Mouse (Mus musculus) kidney, adult 2 months (tissue): ENCODE measurements around the gene Napa. TPM values are rescaled to one million over a fixed set of nuclear protein-coding genes. Genes with fewer than 3 reads are reported as not detected.
A peak's percentile ranks its signal among the peaks of the same experiment; 100 is the strongest.

ENCODE experiments used
- DNase-seq: peaks from one replicate; pipeline ENCODE4 v3.0.0; 2021
- H3K27ac ChIP-seq: fragments of 200-500 bp; 2 replicates; pipeline ENCODE4 v1.5.1; 2012; ENCODE audit warnings: low read depth, low read length, control low read depth, inconsistent platforms; ENCODE audit not compliant: insufficient read depth
- H3K27me3 ChIP-seq: fragments of 200-500 bp; replicated peaks from 2 replicates; pipeline ENCODE4 v1.6.1; 2012; ENCODE audit warnings: mild to moderate bottlenecking, moderate library complexity, low read length, inconsistent platforms; ENCODE audit not compliant: control insufficient read depth, insufficient read depth
- H3K36me3 ChIP-seq: fragments of 200-500 bp; 2 replicates; pipeline ENCODE4 v1.6.1; 2012; ENCODE audit warnings: mild to moderate bottlenecking, moderate library complexity, low read length, inconsistent platforms; ENCODE audit not compliant: control insufficient read depth, insufficient read depth
- H3K4me1 ChIP-seq: fragments of 200-500 bp; 2 replicates; pipeline ENCODE4 v1.6.1; 2011; ENCODE audit warnings: low read length; ENCODE audit not compliant: control insufficient read depth, insufficient read depth
- H3K4me3 ChIP-seq: fragments of 200-500 bp; 2 replicates; pipeline ENCODE4 v1.5.1; 2011; ENCODE audit warnings: mild to moderate bottlenecking, low read depth, low read length, control low read depth; ENCODE audit not compliant: insufficient read depth
- CTCF ChIP-seq: fragments of 200-500 bp; conservative IDR thresholded peaks from 2 replicates; pipeline ENCODE4 v1.5.1; 2011; ENCODE audit warnings: low read depth, mild to moderate bottlenecking, control low read depth, low read length, moderate library complexity, mixed read lengths; ENCODE audit not compliant: insufficient read depth, insufficient read length
- POLR2A ChIP-seq: fragments of 200-500 bp; IDR thresholded peaks from one replicate; pipeline ENCODE4 v1.6.1; 2011; ENCODE audit warnings: low read depth, low read length, control low read depth
- WGBS: fragments of 180-500 bp; shearing (Covaris S2); methylation state at CpG from one replicate; pipeline ENCODE4 v1.1.7; 2018; 5-methylcytosine and 5-hydroxymethylcytosine counted together
- polyA plus RNA-seq: library from polyadenylated mRNA; depleted of rRNA; stranded (reverse); fragments of >200 nt; gene quantifications from 2 replicates; pipeline ENCODE4 v1.2.3, GENCODE M21; 2012; rRNA removed

The Napa gene
- 177 and 207 TPM in 2 replicates for polyA plus RNA-seq

DNA sequence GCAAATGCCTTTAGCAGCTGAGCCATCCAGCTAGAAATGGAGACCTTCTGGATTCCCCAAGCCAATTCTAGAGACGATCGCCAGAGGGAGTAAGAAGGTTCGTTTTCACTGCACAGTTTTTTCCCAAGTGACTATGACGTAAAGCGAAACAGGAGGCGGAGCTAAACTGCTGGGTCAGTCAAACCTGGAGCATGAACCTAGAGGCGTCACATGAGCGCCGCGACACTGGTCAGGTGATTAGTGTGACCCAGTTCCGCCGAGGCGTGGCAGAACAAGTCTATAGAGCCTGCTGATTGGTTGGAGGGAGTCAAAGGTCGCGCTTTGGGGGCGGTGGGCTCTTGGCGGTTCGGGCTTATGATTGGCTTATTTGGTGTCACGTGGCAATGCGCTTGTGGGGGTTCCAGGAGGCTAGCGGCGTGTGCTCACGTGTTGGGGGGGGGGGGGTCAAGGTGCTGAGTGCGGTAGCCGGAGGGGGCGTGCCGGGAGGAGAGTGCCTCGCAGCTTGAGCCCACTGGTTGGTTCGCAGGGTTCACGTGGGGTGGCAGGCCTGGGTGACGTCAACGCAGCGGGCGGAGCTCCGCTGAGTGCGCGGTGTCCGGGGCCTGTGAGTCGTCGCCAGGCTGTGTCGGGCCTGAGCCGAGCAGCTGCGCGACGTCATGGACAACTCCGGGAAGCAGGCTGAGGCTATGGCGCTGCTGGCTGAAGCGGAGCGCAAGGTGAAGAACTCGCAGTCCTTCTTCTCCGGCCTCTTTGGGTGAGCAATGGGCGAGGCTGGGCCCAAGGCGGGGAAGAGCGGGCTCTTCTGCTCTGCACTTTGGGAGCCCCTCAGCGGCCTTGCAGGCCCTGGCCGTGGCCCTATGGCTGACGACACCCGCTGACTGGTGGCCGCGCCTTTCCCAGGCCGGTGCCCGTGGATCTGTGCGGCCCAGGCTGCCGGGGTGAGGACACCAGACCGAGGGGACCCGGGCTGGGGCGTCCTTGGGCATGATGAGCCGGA lies at the start of gene Napa:
Napa (plus strand) TSS at position 438 of the 997 bp plus-strand sequence.
- H3K4me3 ChIP-seq, result peak within 1 kb of the TSS; percentile 77
- no peaks in the 10 kb centered on the region for H3K27me3 ChIP-seq
- no peaks in the 10 kb centered on the region for H3K36me3 ChIP-seq
- H3K4me1 ChIP-seq, result peaks cover 13% of the 10 kb centered on the region; the same call in 1 of the 2 replicates
- peak; percentile 100 for DNase-seq
- peak within 1 kb of the TSS; percentile 74 for H3K27ac ChIP-seq
- under 1% methylated on average over 68 of the region's 68 CpGs for WGBS
- TF ChIP-seq CTCF (peak; percentile 65), POLR2A (peak; percentile 90)

DNA sequence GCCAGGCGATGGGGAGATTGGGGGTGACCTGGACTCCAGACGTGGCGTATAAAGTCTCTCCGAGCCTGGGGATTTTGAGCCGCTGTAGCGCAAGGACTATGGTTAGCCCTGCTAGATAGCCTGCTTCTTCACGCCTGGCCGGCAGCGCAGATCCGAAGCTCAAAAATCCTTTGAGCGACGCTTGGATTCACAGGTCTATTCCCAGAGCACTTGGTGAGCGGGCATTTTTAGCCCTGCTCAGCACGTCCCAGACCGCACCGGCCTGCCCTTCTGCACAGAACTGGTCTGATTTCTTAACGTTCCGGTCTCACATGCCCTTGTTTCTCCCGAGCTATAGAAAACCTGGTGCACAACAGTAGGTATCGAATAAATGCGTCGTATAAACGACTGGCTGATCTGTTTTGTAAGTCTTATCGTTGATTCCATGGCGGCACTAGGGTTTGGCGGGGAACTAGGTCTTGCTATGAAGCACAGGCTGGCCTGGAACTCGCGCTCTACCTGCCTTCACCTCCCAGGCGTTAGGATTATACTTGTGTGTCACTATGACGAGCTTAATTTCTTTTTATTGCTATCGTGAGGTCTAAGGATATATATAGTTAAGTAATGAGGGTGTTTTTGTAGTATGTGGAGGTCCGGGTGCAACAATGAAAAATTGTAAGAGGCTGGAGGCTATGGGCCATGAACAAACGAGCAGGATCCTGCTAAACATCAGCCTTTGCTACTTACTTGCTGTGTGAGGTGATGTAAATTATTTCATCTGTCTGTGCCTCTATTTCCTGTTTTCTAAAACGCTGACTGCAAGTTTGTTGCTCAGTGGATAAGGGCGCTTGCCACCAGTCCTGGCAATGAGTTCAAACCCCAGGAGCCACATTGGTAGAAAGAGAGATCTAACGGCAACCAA lies 49.3 kb upstream of the Napa start:
- H3K4me3 ChIP-seq, result peak overlapping the region; percentile 68
- 4% methylated on average over 36 of the region's 36 CpGs for WGBS
- H3K27ac ChIP-seq, result peak overlapping the region; percentile 50
- TF ChIP-seq POLR2A (no peak), CTCF (no peak)
- H3K27me3 ChIP-seq, result no peaks in the 10 kb centered on the region
- H3K36me3 ChIP-seq, result no peaks in the 10 kb centered on the region
- peaks cover 27% of the 10 kb centered on the region; the same call in 1 of the 2 replicates for H3K4me1 ChIP-seq
- peak; percentile 65 for DNase-seq

DNA sequence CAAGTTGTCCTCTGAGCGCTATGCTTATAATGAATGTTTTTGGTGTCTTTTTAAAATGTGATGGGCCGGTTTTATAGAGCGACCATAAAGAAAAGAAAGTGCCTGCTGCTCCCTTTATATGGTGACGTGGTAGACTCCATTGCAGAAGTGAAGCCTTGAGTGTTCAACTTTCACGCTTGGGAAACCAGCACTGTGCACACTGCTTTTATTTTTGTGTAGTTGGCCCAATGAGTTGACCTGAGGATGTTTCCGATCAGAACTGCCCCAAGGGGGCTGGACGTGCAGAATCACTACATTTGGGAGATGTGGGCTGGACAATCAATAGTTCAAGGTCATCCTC lies 48.7 kb upstream of the Napa start:
- H3K36me3 ChIP-seq, result no peaks in the 10 kb centered on the region
- H3K4me1 ChIP-seq, result peaks cover 22% of the 10 kb centered on the region; the same call in 1 of the 2 replicates
- no peaks in the 10 kb centered on the region for H3K27me3 ChIP-seq
- DNase-seq, result no peak
- H3K27ac ChIP-seq, result peak overlapping the region; percentile 50; the same call in 1 of the 2 replicates
- peak overlapping the region; percentile 68 for H3K4me3 ChIP-seq
- 57% methylated on average over 7 of the region's 7 CpGs for WGBS
- TF ChIP-seq POLR2A, result no peak
- no peak for TF ChIP-seq CTCF

DNA sequence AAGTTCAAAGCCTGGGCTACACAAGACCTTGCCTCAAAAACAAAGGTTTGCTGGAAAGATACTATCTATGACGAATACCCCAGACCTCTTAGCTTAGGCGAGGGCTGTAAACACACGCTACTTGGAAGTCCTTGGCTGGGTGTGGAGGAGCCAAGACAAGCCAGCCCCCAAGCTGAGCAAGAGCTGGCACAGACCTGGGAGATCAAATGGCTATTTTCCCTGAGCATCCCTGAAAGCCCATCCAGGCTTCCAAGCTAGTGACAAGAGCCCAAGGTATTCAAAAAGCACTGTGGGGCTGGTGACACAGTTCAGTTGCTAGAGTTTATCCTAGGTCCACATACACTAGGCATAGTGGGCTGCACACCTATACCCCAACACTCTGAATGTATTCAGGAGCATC lies 47.7 kb upstream of the Napa start:
- TF ChIP-seq CTCF (no peak), POLR2A (no peak)
- H3K27me3 ChIP-seq, result no peaks in the 10 kb centered on the region
- no peaks in the 10 kb centered on the region for H3K36me3 ChIP-seq
- no peak overlapping the region for H3K27ac ChIP-seq
- WGBS, result 94% methylated on average over 3 of the region's 3 CpGs
- no peak for DNase-seq
- H3K4me1 ChIP-seq, result peaks cover 15% of the 10 kb centered on the region; the same call in 1 of the 2 replicates
- no peak overlapping the region for H3K4me3 ChIP-seq

DNA sequence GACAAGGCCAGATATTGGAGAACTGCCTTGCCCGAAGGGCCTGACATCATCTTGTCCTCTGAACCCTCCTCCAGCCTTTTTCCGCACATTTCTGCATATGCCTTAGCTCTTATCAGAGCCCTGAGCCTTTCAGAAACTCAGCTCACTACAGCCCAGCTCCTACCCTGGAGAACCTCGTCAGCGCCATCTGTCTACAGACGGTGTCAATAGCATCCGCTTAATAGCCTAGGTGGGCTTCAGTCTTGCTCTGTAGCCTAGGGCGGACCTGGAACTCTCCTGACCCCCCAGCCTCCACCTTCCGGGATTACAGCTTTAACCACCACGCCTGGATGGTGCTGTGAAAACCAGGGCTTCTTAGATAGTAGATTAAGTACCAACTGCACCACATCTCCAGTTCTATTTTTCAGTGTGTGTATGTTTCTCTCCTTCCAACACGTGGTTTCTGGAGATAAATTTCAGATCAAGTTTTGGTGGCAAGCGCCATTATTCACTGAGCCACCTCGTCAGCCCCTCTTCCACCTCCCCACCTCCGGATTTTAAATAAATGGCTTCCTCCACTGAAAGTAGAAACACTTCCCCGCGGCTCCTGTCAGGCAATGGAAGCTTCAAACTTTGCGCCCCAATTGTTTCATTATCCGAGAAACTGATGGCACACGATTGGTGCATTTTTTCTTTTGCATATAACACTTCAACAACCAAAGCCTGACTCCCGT lies 46.2 kb upstream of the Napa start:
- no peaks in the 10 kb centered on the region for H3K36me3 ChIP-seq
- H3K4me3 ChIP-seq, result peak overlapping the region; percentile 68
- H3K27me3 ChIP-seq, result no peaks in the 10 kb centered on the region
- WGBS, result under 1% methylated on average over 19 of the region's 19 CpGs
- peak; percentile 85 for DNase-seq
- H3K27ac ChIP-seq, result peak overlapping the region; percentile 72
- TF ChIP-seq CTCF (peak; percentile 93), POLR2A (no peak)
- H3K4me1 ChIP-seq, result peaks cover 12% of the 10 kb centered on the region; the same call in 1 of the 2 replicates

DNA sequence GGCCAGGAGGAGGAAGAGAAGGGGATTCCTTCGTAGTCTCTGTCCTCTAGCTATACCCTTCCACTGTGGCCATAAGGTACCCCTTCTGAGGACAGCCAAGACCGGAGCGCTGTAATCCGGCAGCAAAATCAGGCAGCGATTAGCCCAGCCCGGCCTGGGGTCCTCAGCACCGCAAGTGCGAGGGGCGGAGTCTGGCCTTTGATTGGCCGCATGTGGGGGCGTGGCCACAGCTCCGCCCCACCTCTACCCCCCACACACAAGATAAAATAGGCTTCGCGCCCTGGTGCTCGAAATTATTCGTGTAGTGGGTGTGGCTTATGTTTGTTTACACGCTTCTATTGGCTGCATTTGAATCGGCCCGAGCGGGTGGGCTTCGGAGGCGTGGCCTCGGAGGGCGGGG lies 45.6 kb upstream of the Napa start:
- H3K27me3 ChIP-seq, result no peaks in the 10 kb centered on the region
- WGBS, result under 1% methylated on average over 24 of the region's 24 CpGs
- H3K4me1 ChIP-seq, result peaks cover 12% of the 10 kb centered on the region; the same call in 1 of the 2 replicates
- H3K4me3 ChIP-seq, result peak overlapping the region; percentile 68
- H3K36me3 ChIP-seq, result no peaks in the 10 kb centered on the region
- peak overlapping the region; percentile 72 for H3K27ac ChIP-seq
- peak; percentile 99 for DNase-seq
- peak; percentile 23 for TF ChIP-seq POLR2A
- no peak for TF ChIP-seq CTCF
